Mouse (Mus musculus) kidney, postnatal 0 days (tissue): ENCODE measurements around the gene Slc12a3. TPM values are rescaled to one million over a fixed set of nuclear protein-coding genes. Genes with fewer than 3 reads are reported as not detected.

Experiments used
- ATAC-seq: fragments of 200-750 bp; cut with Nextera tagmentation; replicated peaks from 2 replicates; pipeline ENCODE4 v1.8.0; 2017; ENCODE audit warnings: low read depth, moderate number of reproducible peaks, moderate TSS enrichment, moderate library complexity; ENCODE audit not compliant: low FRiP score
- DNase-seq: peaks from one replicate; pipeline ENCODE4 v3.0.0-alpha.2; 2016; ENCODE audit warnings: low spot score
- H3K27ac ChIP-seq: fragments of 300-500 bp; sonication (generic); 2 replicates; pipeline ENCODE4 v1.5.1; 2014; ENCODE audit warnings: mild to moderate bottlenecking
- H3K27me3 ChIP-seq: fragments of 300-500 bp; sonication (generic); 2 replicates; pipeline ENCODE4 v1.6.1; 2014; ENCODE audit warnings: low read length, mixed read lengths; ENCODE audit not compliant: insufficient read depth
- H3K36me3 ChIP-seq: fragments of 300-500 bp; sonication (generic); 2 replicates; pipeline ENCODE4 v1.6.1; 2014; ENCODE audit warnings: low read length, mixed read lengths; ENCODE audit not compliant: insufficient read depth
- H3K4me1 ChIP-seq: fragments of 300-500 bp; sonication (generic); replicated peaks from 2 replicates; pipeline ENCODE4 v1.6.1; 2014; ENCODE audit warnings: antibody characterized with exemption, low read length, mixed read lengths; ENCODE audit not compliant: insufficient read depth
- H3K4me2 ChIP-seq: fragments of 300-500 bp; sonication (generic); 2 replicates; pipeline ENCODE4 v1.6.1; 2014; ENCODE audit warnings: mild to moderate bottlenecking, low read length, moderate library complexity, mixed read lengths
- H3K4me3 ChIP-seq: fragments of 300-500 bp; sonication (generic); replicated peaks from 2 replicates; pipeline ENCODE4 v1.5.1; 2014; ENCODE audit warnings: low read depth, low read length
- H3K9ac ChIP-seq: fragments of 300-500 bp; sonication (generic); 2 replicates; pipeline ENCODE4 v1.6.1; 2014; ENCODE audit warnings: low read depth, low read length
- H3K9me3 ChIP-seq: fragments of 300-500 bp; sonication (generic); replicated peaks from 2 replicates; pipeline ENCODE4 v1.6.1; 2016; ENCODE audit warnings: low read length, inconsistent platforms, mixed read lengths
- CTCF ChIP-seq: IDR thresholded peaks from 2 replicates; pipeline ENCODE4 v1.5.1; 2016; ENCODE audit warnings: antibody characterized with exemption, low read depth, mild to moderate bottlenecking, moderate library complexity
- WGBS: fragments of 180-500 bp; shearing (Covaris S2); extraction: QIAGEN DNeasy Blood & Tissue Kit; methylation state at CpG from one replicate; pipeline ENCODE4 v1.1.7; 2014; 5-methylcytosine and 5-hydroxymethylcytosine counted together
- polyA plus RNA-seq: library from polyadenylated mRNA; unstranded; fragments of >200 nt; fragmentation: Nextera tagmentation; extraction: Ambion mirVana; gene quantifications from 2 replicates; pipeline ENCODE4 v1.2.1, GENCODE M21; 2015

Slc12a3 gene
- polyA plus RNA-seq, 1 experiment from 2014 or later, result 44.6 TPM

DNA sequence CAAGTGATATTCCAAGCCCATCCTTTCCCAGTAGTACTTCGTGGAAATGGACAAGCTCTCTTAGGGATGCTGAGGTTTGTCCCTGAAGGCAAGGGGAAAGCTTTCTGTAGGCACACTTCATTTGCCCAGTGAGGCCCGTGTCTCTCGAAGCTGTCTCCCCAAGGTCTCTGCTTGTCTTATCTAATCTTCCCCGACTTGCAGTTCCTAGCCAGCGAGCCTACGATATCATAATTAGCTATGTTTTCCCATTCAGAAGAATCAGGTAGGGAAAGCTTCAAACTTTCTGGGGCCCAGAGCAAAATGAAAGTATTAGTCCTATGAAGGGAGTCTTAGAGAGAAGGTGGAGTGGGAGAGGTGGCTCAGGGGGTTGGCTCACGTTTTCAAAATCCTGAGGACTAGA lies 55.2 kb downstream of the Slc12a3 start:
- H3K27me3 ChIP-seq, result no peaks in the 10 kb centered on the region
- H3K4me2 ChIP-seq, result no peak overlapping the region
- no peak overlapping the region for H3K9ac ChIP-seq
- H3K9me3 ChIP-seq, result no peaks in the 10 kb centered on the region
- H3K4me3 ChIP-seq, result no peak overlapping the region
- ATAC-seq, result no peak
- no peak overlapping the region for H3K27ac ChIP-seq
- WGBS, result 93% methylated on average over 7 of the region's 7 CpGs
- DNase-seq, result no peak
- no peak for TF ChIP-seq CTCF
- H3K4me1 ChIP-seq, result peaks cover 11% of the 10 kb centered on the region; the same call in 1 of the 2 replicates
- 0 out of 2 replicates have a peak, but pooled peaks cover under 1% of the 10 kb centered on the region for H3K36me3 ChIP-seq

DNA sequence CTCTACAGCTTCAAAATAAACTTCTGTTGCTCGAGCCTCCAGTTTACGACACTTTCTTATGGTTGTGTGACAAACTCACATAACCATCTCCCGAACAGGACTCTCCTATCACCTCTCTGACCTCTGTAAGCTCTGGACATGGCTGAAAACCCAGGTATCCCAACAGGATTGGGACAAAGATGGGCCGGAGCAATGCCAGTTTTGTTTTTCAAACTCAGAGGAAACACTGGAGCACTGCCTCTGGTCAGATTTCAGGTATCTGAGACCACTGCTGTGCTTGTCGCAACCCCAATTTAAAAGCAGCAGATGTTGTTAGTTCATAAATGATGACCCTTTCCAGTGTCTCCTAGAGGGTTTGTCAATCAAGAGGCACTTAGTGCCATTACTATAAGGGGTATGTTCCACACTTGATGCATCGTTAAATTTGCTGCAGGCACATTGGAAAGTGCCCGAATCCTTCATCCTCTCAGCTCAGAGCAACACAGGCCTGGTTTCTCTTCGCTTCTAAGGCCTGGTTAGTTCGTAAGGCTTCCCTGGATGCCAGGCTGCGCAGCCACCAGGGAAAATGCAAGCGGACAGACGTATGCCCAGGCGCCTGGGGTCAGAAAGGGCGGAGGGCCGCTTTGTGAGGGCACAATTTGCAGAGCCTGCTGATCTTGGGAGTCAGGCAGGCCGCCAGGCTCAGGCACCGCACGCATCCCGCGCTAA lies 56.7 kb downstream of the Slc12a3 start:
- peak overlapping the region; percentile 89 for H3K9ac ChIP-seq
- DNase-seq, result no peak
- H3K27ac ChIP-seq, result peak overlapping the region; percentile 84
- TF ChIP-seq CTCF, result no peak
- H3K9me3 ChIP-seq, result no peaks in the 10 kb centered on the region
- peak overlapping the region; percentile 94 for H3K4me2 ChIP-seq
- peak overlapping the region; percentile 89 for H3K4me3 ChIP-seq
- WGBS, result 18% methylated on average over 20 of the region's 20 CpGs
- no peak for ATAC-seq
- peaks cover 15% of the 10 kb centered on the region for H3K36me3 ChIP-seq
- H3K4me1 ChIP-seq, result peaks cover 11% of the 10 kb centered on the region; the same call in 1 of the 2 replicates
- no peaks in the 10 kb centered on the region for H3K27me3 ChIP-seq

DNA sequence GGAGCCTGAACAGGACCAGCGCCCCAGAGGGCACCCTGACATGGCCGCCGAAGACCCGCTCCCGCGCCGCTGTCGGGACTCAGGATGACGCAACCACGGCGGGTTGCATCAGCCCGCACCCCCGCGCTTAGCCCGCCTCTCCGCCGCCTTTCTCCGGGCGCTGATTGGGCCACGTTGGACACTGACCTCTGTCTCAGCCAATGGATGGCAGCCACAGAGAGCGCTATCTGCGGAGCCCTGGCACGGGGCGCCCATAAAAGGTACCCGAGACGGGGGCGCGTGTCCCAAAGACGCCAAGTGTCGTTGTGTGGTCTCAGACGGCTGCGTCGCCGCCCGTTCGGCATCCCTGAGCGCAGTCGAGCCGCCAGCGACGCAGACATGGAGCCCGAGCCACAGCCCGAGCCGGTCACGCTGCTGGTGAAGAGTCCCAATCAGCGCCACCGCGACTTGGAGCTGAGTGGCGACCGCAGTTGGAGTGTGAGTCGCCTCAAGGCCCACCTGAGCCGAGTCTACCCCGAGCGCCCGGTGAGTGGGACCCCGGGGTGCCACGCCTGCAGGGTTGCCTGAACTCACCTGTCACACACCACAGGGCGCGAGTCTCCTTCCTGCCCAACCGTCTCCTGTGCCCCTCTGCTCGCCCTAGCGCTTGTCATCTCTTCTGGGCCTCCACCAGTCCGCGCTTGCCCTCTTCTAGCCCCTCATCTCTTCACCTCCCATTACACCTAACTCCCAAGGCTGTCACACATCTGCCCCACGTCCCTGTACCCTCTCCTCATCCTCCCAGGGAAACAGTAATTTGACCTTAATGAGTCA lies 57.4 kb downstream of the Slc12a3 start, which contains the start of gene Herpud1:
Herpud1 (plus strand) TSS at position 225 of the 813 bp plus-strand sequence.
- Histone ChIP-seq H3K9ac (peak within 1 kb of the TSS; percentile 89), H3K36me3 (peaks cover 22% of the 10 kb centered on the region), H3K27ac (peak within 1 kb of the TSS; percentile 92), H3K4me3 (peak within 1 kb of the TSS; percentile 89), H3K4me1 (peaks cover 11% of the 10 kb centered on the region; the same call in 1 of the 2 replicates), H3K27me3 (no peaks in the 10 kb centered on the region), H3K9me3 (no peaks in the 10 kb centered on the region), H3K4me2 (peak within 1 kb of the TSS; percentile 94)
- 0 out of 2 replicates have a peak, but pooled peaks have one; percentile 15 for TF ChIP-seq CTCF
- under 1% methylated on average over 64 of the region's 65 CpGs for WGBS
- ATAC-seq (peak; percentile 97), DNase-seq (peak; percentile 97)

DNA sequence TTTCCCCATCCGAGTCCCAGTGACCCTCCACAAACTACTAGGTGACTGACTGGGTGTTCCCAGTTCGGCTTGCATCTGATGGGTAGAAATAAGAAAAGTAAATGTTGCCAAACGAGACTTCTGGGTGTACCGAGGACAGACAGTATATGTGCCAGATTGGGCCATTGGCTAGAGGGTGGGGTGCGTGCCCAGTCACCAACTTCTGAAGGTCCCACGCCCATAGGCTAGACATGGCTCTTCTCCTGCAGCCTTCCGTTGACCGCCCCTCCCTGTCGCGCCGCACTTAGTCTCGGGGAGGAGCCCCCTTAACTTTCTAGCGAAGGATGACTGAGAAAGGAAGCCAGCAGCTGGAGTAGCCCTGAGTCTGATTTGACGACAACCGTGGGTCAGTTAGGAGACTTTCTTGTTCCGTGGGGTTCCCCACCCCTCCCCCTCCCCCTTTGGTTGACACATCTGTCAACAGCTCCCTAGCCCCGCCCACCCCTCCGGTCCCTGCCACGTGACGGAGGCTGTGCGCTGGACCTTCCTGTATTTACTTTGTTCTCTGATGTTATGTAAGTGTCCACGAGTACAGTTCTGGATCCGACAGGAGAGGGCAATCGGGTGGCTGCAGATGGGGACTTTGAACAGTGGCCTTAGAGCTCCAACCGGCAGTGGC lies 58.2 kb downstream of the Slc12a3 start:
- peak overlapping the region; percentile 92 for H3K27ac ChIP-seq

DNA sequence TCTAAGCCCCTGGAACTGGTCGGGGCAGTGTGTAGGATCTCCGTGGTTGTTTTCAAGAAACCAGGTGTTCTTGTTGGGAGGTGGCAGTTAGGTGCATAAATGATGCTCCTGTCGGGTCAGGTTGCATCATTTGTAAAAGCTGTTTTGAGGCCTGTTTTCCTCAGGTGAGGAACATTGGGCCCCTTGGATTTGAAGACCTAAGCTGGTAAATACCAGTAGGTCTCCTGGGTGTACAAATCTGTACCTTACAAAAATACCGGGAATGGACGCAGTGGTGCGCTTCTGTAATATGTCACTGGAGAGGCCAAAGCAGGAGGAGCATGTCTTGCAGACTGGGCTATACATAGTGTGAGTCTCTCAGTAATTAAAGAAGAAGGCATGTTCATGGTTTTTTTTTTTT lies 58.8 kb downstream of the Slc12a3 start:
- TF ChIP-seq CTCF, result no peak
- Histone ChIP-seq H3K9me3 (no peaks in the 10 kb centered on the region), H3K9ac (peak overlapping the region; percentile 89)

More for the DNA sequence above, 58.2 kb downstream of the Slc12a3 start:
- Histone ChIP-seq H3K4me2 (peak overlapping the region; percentile 94), H3K9ac (peak overlapping the region; percentile 89), H3K4me3 (peak overlapping the region; percentile 89), H3K36me3 (peaks cover 29% of the 10 kb centered on the region), H3K9me3 (no peaks in the 10 kb centered on the region), H3K27me3 (no peaks in the 10 kb centered on the region), H3K4me1 (peaks cover 11% of the 10 kb centered on the region; the same call in 1 of the 2 replicates)
- DNase-seq (peak; percentile 91), ATAC-seq (peak; percentile 66)
- TF ChIP-seq CTCF, result no peak
- WGBS, result under 1% methylated on average over 25 of the region's 25 CpGs

DNA sequence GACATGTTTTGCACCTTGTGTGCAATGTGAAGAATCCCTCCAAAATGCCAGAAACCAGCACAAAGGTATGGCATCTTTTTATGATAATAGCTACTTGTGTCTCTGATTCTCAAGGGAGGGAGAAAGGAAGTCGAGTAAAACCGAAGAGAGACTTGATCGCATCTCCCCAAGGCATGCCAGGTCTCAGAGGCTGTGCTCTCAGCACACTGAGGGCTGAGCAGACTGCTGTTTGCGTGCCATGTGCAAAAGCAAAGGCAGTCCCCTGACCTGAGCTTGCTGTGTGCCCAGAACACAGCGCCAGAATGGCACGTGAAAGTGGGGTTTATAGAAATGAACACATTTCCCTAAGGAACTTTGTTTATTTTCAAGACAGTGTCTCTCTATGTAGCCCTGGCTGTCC lies 60.5 kb downstream of the Slc12a3 start:
- Histone ChIP-seq H3K27ac (no peak overlapping the region), H3K4me2 (no peak overlapping the region), H3K9ac (no peak overlapping the region), H3K4me1 (peaks cover 11% of the 10 kb centered on the region; the same call in 1 of the 2 replicates), H3K36me3 (peaks cover 48% of the 10 kb centered on the region), H3K4me3 (no peak overlapping the region), H3K27me3 (no peaks in the 10 kb centered on the region), H3K9me3 (no peaks in the 10 kb centered on the region)
- DNase-seq (no peak), ATAC-seq (no peak)
- TF ChIP-seq CTCF, result no peak
- 94% methylated on average over 6 of the region's 6 CpGs for whole genome bisulfite sequencing

More for the DNA sequence above, 58.8 kb downstream of the Slc12a3 start:
- WGBS, result 20% methylated on average over 6 of the region's 6 CpGs
- DNase-seq (no peak), ATAC-seq (no peak)
- peak overlapping the region; percentile 92; the same call in 1 of the 2 replicates for H3K27ac ChIP-seq
- peaks cover 11% of the 10 kb centered on the region; the same call in 1 of the 2 replicates for H3K4me1 ChIP-seq
- peaks cover 35% of the 10 kb centered on the region for H3K36me3 ChIP-seq
- H3K4me2 ChIP-seq, result peak overlapping the region; percentile 94
- no peaks in the 10 kb centered on the region for H3K27me3 ChIP-seq
- peak overlapping the region; percentile 89 for H3K4me3 ChIP-seq
